Mouse (Mus musculus): Measurements from ENCODE around the gene Rrp1.

Rrp1 gene

GRCm38 (mm10) chr10:78412319-78413151 lies at the start of gene Rrp1:
Gene Rrp1 (minus strand): TSS chr10:78413043.
- peak; percentile 99 for DNase-seq (ENCODE audit: low read depth, low spot score)

DNA sequence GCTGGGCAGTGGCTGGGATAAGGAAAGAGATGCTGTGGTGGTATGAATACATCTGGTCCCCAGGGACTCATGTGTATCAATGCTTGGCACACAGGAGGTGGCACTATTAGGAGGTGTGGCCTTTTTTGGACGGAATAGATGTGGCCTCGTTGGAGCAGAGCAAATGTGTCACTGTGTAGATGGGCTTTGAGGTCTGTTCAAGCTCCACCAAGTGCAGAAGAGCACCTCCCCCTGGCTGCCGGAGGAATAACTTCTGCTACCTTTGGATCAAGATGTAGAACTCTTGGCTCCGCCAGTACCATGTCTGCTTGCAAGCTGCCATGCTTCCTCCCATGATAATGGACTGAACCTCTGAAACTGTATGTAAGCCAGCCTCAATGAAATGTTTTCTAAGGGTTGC lies 48.9 kb upstream of the Rrp1 start:
- DNase-seq (ENCODE audit: low read depth, low spot score) = peak; percentile 52

GRCm38 (mm10) chr10:78460463-78460862 lies 47.6 kb upstream of the Rrp1 start:
- no peak for DNase-seq (ENCODE audit: low read depth, low spot score)

- no peak for DNase-seq (ENCODE audit: low read depth, low spot score)
Observed at GRCm38 (mm10) chr10:78458348-78459111, 45.7 kb upstream of the Rrp1 start.

GRCm38 (mm10) chr10:78457495-78458347 lies 44.9 kb upstream of the Rrp1 start:
- DNase-seq (ENCODE audit: low read depth, low spot score) = peak; percentile 91

DNA sequence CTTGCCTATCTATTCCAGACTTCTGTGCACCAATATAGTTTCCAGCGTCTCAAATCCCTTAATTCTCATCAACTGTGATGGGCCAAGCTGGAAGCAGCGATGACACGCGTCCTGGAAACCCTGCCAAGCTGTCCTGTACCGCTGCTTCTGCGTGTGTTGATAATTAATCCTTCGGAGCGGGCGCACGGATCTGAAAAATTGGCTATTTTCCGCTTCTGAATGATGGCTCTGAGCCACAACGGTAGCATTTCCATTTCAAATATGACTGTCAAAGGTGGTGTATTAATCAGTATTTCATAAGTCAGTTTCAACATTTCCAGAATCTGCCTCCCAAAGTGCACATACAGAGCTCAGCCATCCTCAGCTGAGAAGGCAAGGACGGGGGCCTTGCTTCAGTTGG lies 43.9 kb upstream of the Rrp1 start:
- DNase-seq (ENCODE audit: low read depth, low spot score) = no peak

DNA sequence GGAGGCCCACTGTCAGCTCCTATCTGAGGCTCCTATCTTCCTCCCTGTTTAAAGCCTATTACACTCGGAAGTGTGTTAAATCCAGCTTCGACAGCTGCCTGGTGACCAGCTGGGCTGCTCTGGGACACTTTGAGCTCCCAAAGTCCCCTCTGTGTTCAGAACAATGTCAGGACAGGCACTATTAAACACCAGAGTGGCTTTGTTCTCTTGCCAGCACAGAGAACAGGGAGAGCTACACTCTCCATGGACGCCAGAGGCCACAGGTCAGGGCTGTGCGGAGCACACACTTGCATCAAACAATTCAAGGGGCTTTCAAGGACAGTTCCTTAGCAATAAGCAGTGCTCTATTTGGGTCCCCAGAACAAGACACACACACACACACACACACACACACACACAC lies 39.8 kb upstream of the Rrp1 start:
- DNase-seq (ENCODE audit: low read depth, low spot score) = no peak

DNA sequence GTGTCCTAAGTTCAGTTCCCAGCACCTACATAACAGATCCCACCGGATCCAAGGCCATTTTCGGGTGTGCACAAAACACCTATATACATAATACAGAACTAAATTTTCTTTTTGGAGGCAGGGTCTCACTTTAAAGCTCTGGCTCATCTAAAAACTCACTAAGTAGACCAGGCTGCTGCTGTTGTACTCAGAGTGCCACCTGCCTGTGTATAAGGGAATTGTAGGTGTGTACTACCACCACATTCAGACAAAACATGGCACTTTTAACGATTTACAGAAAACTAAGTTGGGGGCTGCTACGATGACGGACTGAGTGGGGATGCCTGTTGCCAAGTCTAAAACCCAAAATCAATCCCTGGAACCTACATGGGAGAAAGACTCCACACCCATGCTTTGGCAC lies 37.9 kb upstream of the Rrp1 start:
- no peak for DNase-seq (ENCODE audit: low read depth, low spot score)

- DNase-seq (ENCODE audit: low read depth, low spot score) = no peak
Observed at GRCm38 (mm10) chr10:78447396-78447795, 34.6 kb upstream of the Rrp1 start.

GRCm38 (mm10) chr10:78446195-78446594 lies 33.4 kb upstream of the Rrp1 start:
- DNase-seq (ENCODE audit: low read depth, low spot score) = no peak

DNA sequence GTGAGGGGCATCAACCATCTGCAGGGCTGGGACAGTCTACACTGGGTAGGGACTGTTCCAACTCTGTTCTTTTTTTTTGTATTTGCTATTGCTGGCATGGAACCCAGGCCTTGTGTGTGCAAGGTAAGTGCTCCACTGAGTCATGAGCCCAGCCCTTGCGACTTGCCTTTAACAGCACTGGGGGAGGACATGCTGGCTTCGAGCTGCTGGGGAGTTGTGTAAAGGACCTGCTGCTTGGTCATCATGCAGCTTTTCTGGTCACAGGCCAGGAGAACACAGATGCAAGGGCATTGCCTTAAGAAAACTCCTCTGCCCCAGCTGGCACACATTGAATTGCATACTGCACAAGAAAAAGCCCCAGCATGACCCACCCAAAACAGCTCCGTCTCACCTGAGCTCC lies 29.4 kb upstream of the Rrp1 start:
- no peak for DNase-seq (ENCODE audit: low read depth, low spot score)

DNA sequence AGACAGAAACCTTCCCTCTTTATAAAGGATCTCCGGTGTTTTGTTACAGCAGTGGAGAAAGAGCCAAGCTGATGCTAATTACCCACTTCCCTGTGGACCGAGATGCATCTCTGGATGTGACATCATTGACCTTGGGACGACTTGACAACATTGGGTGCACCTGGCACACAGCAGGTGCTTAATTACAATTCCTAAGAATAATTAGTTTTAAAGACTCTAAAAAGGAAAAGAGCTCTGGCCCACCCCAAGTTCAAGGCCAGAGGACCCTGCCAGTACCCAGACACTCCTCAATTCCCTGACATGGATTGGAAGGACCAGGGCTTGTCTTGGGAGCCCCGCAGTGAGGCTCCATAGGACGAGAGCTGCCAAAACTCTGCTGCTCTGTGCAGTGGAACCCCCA lies 28.8 kb upstream of the Rrp1 start:
- DNase-seq (ENCODE audit: low read depth, low spot score) = no peak

GRCm38 (mm10) chr10:78440812-78441211 lies 28.0 kb upstream of the Rrp1 start:
- peak; percentile 62 for DNase-seq (ENCODE audit: low read depth, low spot score)

DNA sequence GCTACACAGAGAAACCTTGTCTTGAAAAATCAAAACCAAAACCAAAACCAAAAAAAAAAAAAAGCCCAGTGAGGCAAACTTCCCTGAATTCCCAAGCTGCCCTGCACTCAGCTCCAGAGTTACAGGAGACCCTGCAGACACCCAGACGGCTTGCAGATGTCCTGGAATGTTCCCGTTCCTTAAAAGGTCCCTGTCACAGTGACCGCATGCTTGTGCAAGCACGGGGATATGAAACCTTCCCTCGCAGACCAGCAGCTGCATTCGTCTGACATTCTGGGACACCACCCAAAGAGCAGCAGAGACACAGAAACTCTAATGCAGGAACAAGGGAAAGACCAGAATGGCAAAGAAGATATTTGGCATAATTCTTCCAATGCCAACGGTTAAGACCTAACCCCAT lies 27.1 kb upstream of the Rrp1 start:
- DNase-seq (ENCODE audit: low read depth, low spot score) = no peak

GRCm38 (mm10) chr10:78439550-78439949 lies 26.7 kb upstream of the Rrp1 start:
- peak; percentile 49 for DNase-seq (ENCODE audit: low read depth, low spot score)

GRCm38 (mm10) chr10:78438094-78438493 lies 25.3 kb upstream of the Rrp1 start:
- peak; percentile 85 for DNase-seq (ENCODE audit: low read depth, low spot score)

DNA sequence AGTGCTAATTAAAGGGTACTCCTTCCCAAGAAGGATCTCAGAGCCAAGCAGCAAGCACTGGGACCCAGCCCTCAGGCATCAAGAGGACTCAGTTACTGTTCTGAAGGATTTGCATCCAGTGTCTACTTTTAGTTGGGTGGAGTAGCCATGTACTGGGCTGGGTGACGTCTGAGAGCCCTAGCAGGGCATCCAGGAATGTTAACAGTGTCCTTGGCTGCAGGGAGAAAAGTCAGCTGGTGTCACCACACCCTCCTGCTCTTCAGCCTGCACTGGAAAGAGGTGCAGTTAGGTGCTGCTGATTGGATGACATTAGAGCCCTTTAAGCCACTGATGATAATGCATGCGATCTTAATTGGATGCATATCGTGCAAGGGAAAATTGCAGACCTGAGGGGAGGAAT lies 20.0 kb upstream of the Rrp1 start:
- no peak for DNase-seq (ENCODE audit: low read depth, low spot score)

DNA sequence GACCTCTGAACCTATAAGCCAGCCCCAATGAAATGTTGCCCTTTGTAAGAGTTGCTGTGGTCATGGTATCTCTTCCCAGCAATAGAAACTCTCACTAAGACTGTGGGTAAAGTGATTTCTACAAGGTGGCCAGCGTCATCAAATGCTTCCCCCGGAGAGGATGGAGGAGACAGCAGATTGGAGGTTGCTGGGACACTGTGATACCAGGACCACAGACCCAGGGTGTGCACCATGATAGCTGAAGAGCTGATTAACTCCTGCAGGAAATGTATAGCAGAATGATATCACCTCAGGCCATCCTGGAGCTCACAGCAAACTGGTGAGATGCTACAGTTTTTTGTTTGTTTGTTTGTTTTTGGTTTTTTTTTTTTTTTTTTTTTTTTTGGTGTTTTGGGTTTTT lies 16.9 kb upstream of the Rrp1 start:
- no peak for DNase-seq (ENCODE audit: low read depth, low spot score)

- no peak for DNase-seq (ENCODE audit: low read depth, low spot score)
Observed at GRCm38 (mm10) chr10:78429180-78429579, 16.3 kb upstream of the Rrp1 start.

GRCm38 (mm10) chr10:78428070-78428469 lies 15.2 kb upstream of the Rrp1 start:
- DNase-seq (ENCODE audit: low read depth, low spot score) = no peak

- no peak for DNase-seq (ENCODE audit: low read depth, low spot score)
Observed at GRCm38 (mm10) chr10:78426117-78426735, 13.4 kb upstream of the Rrp1 start.
